Mouse (Mus musculus) thymus, adult 2 months (tissue): Measurements from ENCODE around the gene Plcb1. TPM values are rescaled to one million over a fixed set of nuclear protein-coding genes. Genes with fewer than 3 reads are reported as not detected.

ENCODE experiments used
- DNase-seq: peaks from one replicate; pipeline ENCODE4 v3.0.0; 2021
- H3K27ac ChIP-seq: fragments of 200-500 bp; 2 replicates; pipeline ENCODE4 v1.5.1; 2012; ENCODE audit warnings: low read length, control low read depth; ENCODE audit not compliant: control insufficient read depth, insufficient read depth
- H3K27me3 ChIP-seq: fragments of 200-500 bp; 2 replicates; pipeline ENCODE4 v1.6.1; 2012; ENCODE audit warnings: mild to moderate bottlenecking, low read length, moderate library complexity, mixed read lengths; ENCODE audit not compliant: control insufficient read depth, insufficient read depth
- H3K36me3 ChIP-seq: fragments of 200-500 bp; 2 replicates; pipeline ENCODE4 v1.6.1; 2012; ENCODE audit warnings: mild to moderate bottlenecking, low read length, moderate library complexity; ENCODE audit not compliant: control insufficient read depth, insufficient read depth
- H3K4me1 ChIP-seq: fragments of 200-500 bp; replicated peaks from 2 replicates; pipeline ENCODE4 v1.6.1; 2012; ENCODE audit warnings: low read length; ENCODE audit not compliant: control insufficient read depth, insufficient read depth
- H3K4me3 ChIP-seq: fragments of 200-500 bp; 2 replicates; pipeline ENCODE4 v1.5.1; 2012; ENCODE audit warnings: mild to moderate bottlenecking, low read length, control low read depth, moderate library complexity; ENCODE audit not compliant: control insufficient read depth, insufficient read depth
- CTCF ChIP-seq: fragments of 200-500 bp; IDR thresholded peaks from 2 replicates; pipeline ENCODE4 v1.5.1; 2012; ENCODE audit warnings: mild to moderate bottlenecking, control low read depth, low read length, moderate library complexity, borderline replicate concordance; ENCODE audit not compliant: control insufficient read depth, poor library complexity, insufficient read depth; ENCODE audit errors: extremely low read depth
- POLR2A ChIP-seq: fragments of 200-500 bp; IDR thresholded peaks from 2 replicates; pipeline ENCODE4 v1.6.1; 2012; ENCODE audit warnings: mild to moderate bottlenecking, low read length, control low read depth, moderate library complexity; ENCODE audit not compliant: control insufficient read depth, poor library complexity, insufficient read depth; ENCODE audit errors: extremely low read depth
- WGBS: fragments of 180-500 bp; shearing (Covaris S2); methylation state at CpG from one replicate; pipeline ENCODE4 v1.1.7; 2018; 5-methylcytosine and 5-hydroxymethylcytosine counted together
- polyA plus RNA-seq: library from polyadenylated mRNA; depleted of rRNA; stranded (reverse); fragments of >200 nt; gene quantifications from 2 replicates; pipeline ENCODE4 v1.2.3, GENCODE M21; 2012

Gene Plcb1
- polyA plus RNA-seq, 1 experiment = 0.32 TPM

DNA sequence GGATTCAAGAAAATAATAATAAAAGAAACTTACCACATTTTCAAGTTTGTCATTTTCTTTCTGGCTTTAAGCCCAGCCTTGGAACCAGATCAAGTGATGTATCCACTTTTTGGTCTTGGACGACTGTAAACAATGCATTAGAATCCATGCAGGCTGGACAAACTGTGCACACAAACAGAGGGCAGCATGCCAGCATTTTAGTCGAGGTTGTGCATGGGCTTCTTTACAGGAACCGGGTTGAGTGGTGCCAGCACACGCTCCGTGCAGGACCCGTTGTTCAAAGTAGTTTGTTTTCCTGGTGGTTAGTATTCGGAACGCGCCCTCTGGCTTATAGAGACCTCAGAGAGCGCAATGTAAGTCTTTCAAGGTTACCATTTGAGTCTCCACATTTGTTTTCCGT is 30.5 kb downstream of the Plcb1 start:
- TF ChIP-seq CTCF (no peak), POLR2A (no peak)
- Histone ChIP-seq H3K36me3 (no peaks in the 10 kb centered on the region), H3K27ac (no peak overlapping the region), H3K4me1 (no peaks in the 10 kb centered on the region), H3K27me3 (no peaks in the 10 kb centered on the region), H3K4me3 (no peak overlapping the region)
- DNase-seq = no peak
- 90% methylated on average over 11 of the region's 11 CpGs for WGBS

DNA sequence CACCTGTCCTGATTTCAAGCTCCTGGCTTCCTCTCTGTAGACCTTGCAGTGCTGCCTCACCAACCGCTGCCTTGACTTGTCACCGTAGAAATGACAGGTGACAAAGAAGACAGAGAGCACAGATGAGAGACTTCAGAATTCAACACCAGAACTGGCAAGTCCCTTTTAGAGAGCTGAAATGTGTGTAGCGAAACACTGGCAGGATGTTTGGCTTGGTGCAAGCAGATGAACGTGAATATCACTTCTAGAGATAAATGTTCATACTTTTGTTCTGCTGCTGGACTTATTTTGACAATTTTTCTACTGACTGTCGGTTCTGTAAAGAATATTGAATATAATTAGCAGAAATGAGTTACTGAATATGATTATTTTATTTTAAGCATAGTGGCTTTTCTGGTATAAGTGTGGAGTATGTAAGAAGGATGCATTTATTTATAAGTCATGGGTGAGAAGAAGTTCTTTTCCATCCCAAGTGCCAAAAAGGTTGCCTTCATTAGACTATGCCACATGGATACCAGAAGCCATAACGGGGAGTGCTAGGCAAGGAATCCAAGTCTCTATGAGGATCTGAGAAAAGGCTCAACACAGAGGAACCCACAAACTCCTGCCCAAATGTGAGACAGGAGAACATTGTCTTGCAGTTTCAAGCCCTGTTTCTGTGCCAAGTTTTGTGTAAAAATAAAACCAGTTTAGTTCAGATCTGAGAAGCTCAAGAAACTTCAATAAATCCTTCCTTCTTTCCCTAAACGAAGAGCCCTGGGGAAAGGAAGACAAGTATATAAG is 31.4 kb downstream of the Plcb1 start:
- TF ChIP-seq CTCF = no peak
- no peak for TF ChIP-seq POLR2A
- no peak overlapping the region for H3K4me3 ChIP-seq
- no peaks in the 10 kb centered on the region for H3K4me1 ChIP-seq
- 92% methylated on average over 7 of the region's 7 CpGs for WGBS
- no peaks in the 10 kb centered on the region for H3K27me3 ChIP-seq
- H3K27ac ChIP-seq = no peak overlapping the region
- DNase-seq = no peak
- no peaks in the 10 kb centered on the region for H3K36me3 ChIP-seq

DNA sequence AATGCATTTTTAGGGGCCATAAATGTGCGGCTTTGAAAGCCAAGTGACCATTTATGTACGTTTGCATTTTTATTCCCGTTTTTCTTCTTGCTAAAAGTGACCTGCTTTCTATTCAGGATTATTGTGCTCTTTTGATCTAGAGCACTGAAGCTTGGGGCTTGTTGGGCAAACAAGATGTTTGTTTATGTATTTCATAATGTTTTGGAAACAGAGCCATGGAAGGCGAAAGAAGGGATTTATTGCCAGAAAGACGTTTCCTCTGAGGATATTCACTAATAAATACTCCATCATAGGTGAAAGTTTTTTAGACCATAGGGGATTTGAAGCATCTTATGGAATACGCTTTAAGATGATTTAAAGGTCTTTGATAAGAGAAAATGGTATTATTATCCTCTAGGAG is 35.3 kb downstream of the Plcb1 start:
- H3K27me3 ChIP-seq = no peaks in the 10 kb centered on the region
- DNase-seq = no peak
- 90% methylated on average over 6 of the region's 6 CpGs for WGBS
- TF ChIP-seq CTCF = no peak
- TF ChIP-seq POLR2A = no peak
- H3K36me3 ChIP-seq = no peaks in the 10 kb centered on the region
- H3K4me3 ChIP-seq = no peak overlapping the region
- H3K4me1 ChIP-seq = no peaks in the 10 kb centered on the region
- H3K27ac ChIP-seq = no peak overlapping the region

DNA sequence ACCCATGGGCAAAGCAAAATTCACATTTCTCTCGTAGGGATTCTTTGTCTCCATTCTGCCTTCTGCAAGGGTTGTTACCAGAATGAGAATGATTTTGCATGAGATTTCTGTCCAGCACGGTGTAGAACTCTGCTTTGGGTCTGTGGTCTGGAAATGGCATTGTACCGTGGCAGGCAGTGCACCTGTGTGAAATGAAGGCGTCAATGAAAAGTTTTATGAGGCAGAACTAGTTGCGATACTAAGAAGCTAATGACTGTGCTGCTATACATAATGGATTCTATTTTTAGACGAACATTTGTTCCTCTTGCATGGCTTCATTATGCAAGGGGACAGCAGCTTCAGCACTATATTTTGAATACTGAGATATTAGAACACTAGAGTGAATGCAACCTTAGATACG is 39.8 kb downstream of the Plcb1 start:
- Histone ChIP-seq H3K27me3 (no peaks in the 10 kb centered on the region), H3K27ac (no peak overlapping the region), H3K4me3 (no peak overlapping the region), H3K36me3 (no peaks in the 10 kb centered on the region), H3K4me1 (no peaks in the 10 kb centered on the region)
- WGBS = 43% methylated on average over 7 of the region's 7 CpGs
- no peak for DNase-seq
- TF ChIP-seq CTCF = no peak
- TF ChIP-seq POLR2A = no peak

DNA sequence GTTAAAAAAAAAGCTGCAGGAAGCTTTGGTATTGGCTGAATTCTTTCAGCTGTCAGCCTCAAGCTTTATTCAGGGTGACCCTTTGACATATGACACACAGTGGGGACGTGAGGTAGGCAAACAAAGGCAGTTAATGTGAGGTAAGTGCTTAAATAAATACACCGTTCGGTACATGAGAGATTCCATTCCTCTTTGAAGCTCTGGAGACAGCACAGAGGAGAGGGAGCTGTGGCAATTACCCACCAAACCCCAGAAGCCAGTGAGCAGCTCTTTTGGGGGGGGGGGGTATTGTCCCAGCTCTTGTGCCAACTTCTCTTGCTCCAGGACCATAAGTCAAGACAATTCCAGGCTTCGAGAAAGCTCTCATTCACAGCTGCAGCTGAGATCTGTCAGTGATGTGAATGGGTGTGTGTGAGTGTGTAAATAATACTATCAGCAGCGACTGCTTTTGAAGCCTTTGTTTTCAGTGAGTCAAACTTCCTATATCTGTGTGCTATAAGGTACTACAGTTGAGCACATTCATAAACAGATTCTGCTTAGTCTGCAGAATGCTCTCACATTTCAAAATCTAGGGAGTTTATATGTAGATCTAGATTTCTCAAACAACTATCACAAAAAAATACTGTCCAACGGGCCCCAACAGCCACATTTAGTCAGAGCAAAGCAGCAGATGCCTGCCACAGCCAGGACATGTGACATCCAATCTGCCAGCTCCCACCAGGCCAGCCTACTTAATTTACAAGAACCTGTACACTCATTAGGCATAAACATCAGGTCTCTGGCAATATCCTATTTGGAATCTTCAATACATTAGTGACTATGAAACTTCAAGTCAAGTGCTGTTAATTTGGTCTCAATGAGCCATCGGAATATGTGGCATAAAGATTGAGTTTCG is 40.5 kb downstream of the Plcb1 start:
- Histone ChIP-seq H3K4me3 (no peak overlapping the region), H3K36me3 (no peaks in the 10 kb centered on the region), H3K27ac (no peak overlapping the region), H3K4me1 (no peaks in the 10 kb centered on the region), H3K27me3 (no peaks in the 10 kb centered on the region)
- 79% methylated on average over 8 of the region's 8 CpGs for WGBS
- DNase-seq = no peak
- TF ChIP-seq POLR2A (no peak), CTCF (no peak)

DNA sequence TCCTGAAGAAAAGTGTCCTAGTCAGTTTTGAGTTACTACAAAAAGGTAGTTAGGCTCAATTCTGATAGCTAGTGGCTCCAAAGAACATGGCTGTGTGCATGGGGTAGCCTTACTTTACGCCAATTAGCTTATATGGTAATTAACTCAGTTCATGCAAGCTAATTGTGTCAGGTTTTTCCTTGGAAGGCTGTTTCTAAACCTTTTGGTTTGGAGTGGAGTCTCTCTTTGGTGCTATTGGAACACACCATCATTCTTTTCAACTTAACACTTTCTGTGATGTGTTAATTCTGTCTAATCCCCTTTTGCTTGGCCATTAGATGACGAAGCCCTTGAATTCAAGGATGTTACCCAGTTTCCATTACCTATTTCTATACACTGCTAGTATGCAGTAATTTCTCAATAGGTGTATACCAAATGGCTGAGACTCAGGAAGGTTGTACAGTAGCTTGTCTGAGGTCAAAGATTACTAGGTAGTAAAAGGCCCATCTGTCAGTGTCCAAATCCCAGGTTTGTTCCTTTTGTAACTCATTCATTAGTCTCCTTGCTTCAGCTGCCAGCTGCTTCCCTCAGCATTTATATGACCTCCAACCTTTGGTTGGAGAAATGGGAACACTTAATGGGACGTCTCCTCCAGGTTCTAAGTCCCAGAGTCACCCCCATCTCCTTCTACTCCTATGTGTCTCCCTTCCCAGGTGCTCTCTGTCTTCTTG is 42.1 kb downstream of the Plcb1 start:
- WGBS = 88% methylated on average over 3 of the region's 3 CpGs
- TF ChIP-seq POLR2A = no peak
- no peak for TF ChIP-seq CTCF
- Histone ChIP-seq H3K27me3 (no peaks in the 10 kb centered on the region), H3K4me3 (no peak overlapping the region), H3K27ac (no peak overlapping the region), H3K36me3 (no peaks in the 10 kb centered on the region), H3K4me1 (no peaks in the 10 kb centered on the region)
- DNase-seq = no peak
